Mouse (Mus musculus): ENCODE data around the gene Inf2.

DNA sequence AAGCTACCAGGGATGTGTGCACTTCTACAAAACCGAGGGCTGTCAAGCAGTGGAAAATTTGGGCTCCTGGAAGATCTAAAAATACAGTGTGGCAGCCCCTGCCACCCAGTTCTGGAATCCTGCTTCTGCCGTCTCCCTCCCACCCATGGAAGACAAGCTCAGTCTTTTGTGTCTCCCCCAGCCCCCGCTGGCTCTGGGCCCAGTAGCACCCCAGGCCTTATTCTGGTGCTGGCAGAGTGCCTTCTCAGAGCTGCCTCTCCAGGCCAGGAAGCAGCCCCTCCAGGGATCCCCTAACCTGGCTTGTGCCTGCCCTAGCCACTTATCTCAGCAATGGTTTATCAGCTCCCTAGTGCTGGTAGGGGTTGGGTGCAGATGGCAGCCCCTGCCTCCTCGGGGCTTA is 6.4 kb downstream of the Inf2 start:
- TF ChIP-seq CTCF (IDR thresholded peaks at IDR 0.05; ENCODE audit: insufficient read depth, low read length) (no peak), POLR2A (IDR thresholded peaks at IDR 0.05; ENCODE audit: borderline replicate concordance, extremely low read depth, low read depth, low read length) (no peak)

Data from lung, adult 2 months (tissue).